Mouse (Mus musculus): Measurements from ENCODE around the gene Gtf2a2.

Gtf2a2 gene

GRCm38 (mm10) chr9:70012408-70012901 lies at the start of gene Gtf2a2:
Gene Gtf2a2 (plus strand): TSS chr9:70012550.
- peak; percentile 87 for DNase-seq

GRCm38 (mm10) chr9:69964370-69964769 lies 48.0 kb upstream of the Gtf2a2 start:
- no peak for DNase-seq

- DNase-seq: no peak
Observed at GRCm38 (mm10) chr9:69985526-69985925, 26.8 kb upstream of the Gtf2a2 start.

GRCm38 (mm10) chr9:69986063-69986462 lies 26.3 kb upstream of the Gtf2a2 start:
- no peak for DNase-seq

- no peak for DNase-seq
Observed at GRCm38 (mm10) chr9:69986571-69986970, 25.8 kb upstream of the Gtf2a2 start.

- DNase-seq: no peak
Observed at GRCm38 (mm10) chr9:69987579-69987978, 24.8 kb upstream of the Gtf2a2 start.

GRCm38 (mm10) chr9:69988706-69989302 lies 23.5 kb upstream of the Gtf2a2 start:
- DNase-seq: no peak

GRCm38 (mm10) chr9:69989303-69990121 lies 22.8 kb upstream of the Gtf2a2 start, which contains the start of gene Bnip2:
Gene Bnip2 (plus strand): TSS chr9:69989466.
- DNase-seq: peak; percentile 96

- no peak for DNase-seq
Observed at GRCm38 (mm10) chr9:69990346-69990745, 22.0 kb upstream of the Gtf2a2 start.

- no peak for DNase-seq
Observed at GRCm38 (mm10) chr9:69992841-69993277, 19.5 kb upstream of the Gtf2a2 start.

GRCm38 (mm10) chr9:69993479-69993878 lies 18.9 kb upstream of the Gtf2a2 start:
- no peak for DNase-seq

- DNase-seq: no peak
Observed at GRCm38 (mm10) chr9:69994547-69994946, 17.8 kb upstream of the Gtf2a2 start.

GRCm38 (mm10) chr9:69999318-69999717 lies 13.0 kb upstream of the Gtf2a2 start:
- DNase-seq: no peak

GRCm38 (mm10) chr9:70003516-70003915 lies 8.8 kb upstream of the Gtf2a2 start:
- DNase-seq: no peak

GRCm38 (mm10) chr9:70006984-70007383 lies 5.4 kb upstream of the Gtf2a2 start:
- no peak for DNase-seq

- no peak for DNase-seq
Observed at GRCm38 (mm10) chr9:70007506-70008248, 4.7 kb upstream of the Gtf2a2 start.

GRCm38 (mm10) chr9:70009754-70010304 lies 2.5 kb upstream of the Gtf2a2 start:
- DNase-seq: no peak

- no peak for DNase-seq
Observed at GRCm38 (mm10) chr9:70010781-70011473, 1.4 kb upstream of the Gtf2a2 start.

- DNase-seq: no peak
Observed at GRCm38 (mm10) chr9:70011537-70012407, 578 bp upstream of the Gtf2a2 start.

- DNase-seq: no peak
Observed at GRCm38 (mm10) chr9:70015632-70016031, 3.3 kb downstream of the Gtf2a2 start.

- no peak for DNase-seq
Observed at GRCm38 (mm10) chr9:70018879-70019278, 6.5 kb downstream of the Gtf2a2 start.
